Mouse (Mus musculus): ENCODE measurements around the gene Tex19.2. TPM values are rescaled to one million over a fixed set of nuclear protein-coding genes. Genes with fewer than 3 reads are reported as not detected.

Gene Tex19.2
- total RNA-seq (2015) (not detected in 2 replicates), total RNA-seq (2017) (not detected in 2 replicates)

- no peak for ATAC-seq (ENCODE audit: poor library complexity, severe bottlenecking)
Observed at GRCm38 (mm10) chr11:121118577-121118976, at the start of gene Tex19.2. TSS of gene Tex19.2 (minus strand) at chr11:121118677.

DNA sequence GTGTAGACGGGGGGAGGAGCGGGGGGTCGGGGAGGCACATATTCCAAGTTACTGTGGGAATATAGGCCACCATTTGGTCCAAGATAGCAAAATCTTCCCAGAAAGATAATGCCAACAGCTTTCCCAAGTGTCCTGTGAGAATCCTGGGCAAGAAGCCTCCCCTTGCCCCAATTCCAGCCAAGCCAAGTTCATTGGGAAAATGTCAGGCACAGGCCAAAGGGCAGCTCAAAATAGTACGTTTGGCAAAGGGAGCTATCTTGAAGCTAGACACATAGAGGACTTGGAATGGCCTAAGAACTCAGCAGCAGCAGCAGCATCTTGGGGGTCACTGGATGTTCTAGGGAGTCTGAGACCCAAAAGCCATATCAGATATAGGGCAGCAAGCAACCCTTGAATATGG, 45.3 kb upstream of the Tex19.2 start:
- ATAC-seq (ENCODE audit: poor library complexity, severe bottlenecking), result no peak

- ATAC-seq (ENCODE audit: poor library complexity, severe bottlenecking), result no peak
Observed at GRCm38 (mm10) chr11:121160636-121161346, 42.3 kb upstream of the Tex19.2 start.

- ATAC-seq (ENCODE audit: poor library complexity, severe bottlenecking), result no peak
Observed at GRCm38 (mm10) chr11:121159971-121160370, 41.5 kb upstream of the Tex19.2 start, which contains the start of gene Uts2r. TSS of gene Uts2r (plus strand) at chr11:121160271.

DNA sequence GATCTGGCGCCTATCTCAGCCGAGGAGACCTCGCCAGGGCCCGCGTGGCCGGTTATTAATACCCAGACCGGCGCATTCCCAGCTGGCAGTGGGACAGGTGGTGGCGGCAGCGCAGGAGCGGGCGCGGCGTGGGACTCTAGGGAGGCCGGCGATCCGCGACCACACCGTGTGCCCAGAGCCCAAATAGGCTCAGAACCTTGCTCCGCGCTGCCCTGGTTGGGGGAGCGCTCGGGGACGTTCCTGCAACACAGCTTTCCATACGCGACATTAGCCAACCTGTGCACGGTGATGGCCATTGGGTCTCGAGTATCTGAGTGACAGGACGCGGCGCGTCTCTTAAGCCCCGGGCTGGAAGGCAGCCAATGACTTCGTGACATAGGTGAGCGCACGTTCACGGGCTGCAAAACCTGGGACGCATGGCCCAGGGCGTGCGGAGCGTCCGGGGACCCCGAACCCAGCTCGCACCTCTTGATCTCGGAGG, 38.0 kb upstream of the Tex19.2 start:
- ATAC-seq (ENCODE audit: poor library complexity, severe bottlenecking), result no peak

DNA sequence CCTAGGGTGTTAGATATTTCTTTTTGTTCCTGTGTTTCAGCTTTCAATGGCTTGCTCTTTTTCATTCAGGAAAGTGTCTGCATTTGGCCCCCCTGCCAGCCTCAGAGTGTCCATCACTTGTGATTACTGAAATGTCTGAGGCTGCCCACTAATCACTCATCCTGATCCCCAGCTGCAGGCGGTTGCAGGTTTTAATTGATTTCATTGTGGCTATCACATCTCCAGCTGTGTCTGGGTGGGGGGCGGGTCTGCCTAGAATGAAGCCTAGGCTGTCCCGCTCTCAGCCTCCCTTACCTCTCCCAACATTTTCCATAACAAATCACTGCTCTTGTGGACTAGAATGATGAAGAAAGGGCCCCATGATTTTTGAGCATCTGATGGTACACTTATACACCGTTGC, 35.7 kb upstream of the Tex19.2 start:
- ATAC-seq (ENCODE audit: poor library complexity, severe bottlenecking), result no peak

GRCm38 (mm10) chr11:121148193-121148592, 29.7 kb upstream of the Tex19.2 start:
- ATAC-seq (ENCODE audit: poor library complexity, severe bottlenecking), result no peak

DNA sequence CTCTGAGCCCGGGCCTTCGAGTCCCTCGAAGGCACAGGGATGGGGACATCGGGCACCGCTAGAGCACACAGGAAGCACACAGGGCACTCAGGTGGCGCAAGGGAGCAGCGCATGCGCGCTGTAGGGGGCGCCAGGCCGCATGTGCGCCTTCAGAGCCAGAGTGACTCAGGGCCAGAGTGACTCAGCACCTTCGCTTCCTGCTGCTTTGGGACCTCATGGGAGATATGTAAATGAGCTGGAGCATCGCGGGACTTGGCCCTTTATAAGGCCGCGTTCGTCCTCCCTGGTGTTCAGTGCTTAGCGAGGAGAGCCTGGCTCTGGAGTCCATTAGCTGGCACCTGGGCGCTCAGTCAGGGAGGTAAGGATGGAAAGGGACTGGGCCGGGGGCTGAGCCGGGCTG, 27.4 kb upstream of the Tex19.2 start, which contains the start of gene Tex19.1:
Gene Tex19.1 (plus strand): TSS at position 279 of the 400 bp plus-strand sequence.
- ATAC-seq (ENCODE audit: poor library complexity, severe bottlenecking), result no peak

DNA sequence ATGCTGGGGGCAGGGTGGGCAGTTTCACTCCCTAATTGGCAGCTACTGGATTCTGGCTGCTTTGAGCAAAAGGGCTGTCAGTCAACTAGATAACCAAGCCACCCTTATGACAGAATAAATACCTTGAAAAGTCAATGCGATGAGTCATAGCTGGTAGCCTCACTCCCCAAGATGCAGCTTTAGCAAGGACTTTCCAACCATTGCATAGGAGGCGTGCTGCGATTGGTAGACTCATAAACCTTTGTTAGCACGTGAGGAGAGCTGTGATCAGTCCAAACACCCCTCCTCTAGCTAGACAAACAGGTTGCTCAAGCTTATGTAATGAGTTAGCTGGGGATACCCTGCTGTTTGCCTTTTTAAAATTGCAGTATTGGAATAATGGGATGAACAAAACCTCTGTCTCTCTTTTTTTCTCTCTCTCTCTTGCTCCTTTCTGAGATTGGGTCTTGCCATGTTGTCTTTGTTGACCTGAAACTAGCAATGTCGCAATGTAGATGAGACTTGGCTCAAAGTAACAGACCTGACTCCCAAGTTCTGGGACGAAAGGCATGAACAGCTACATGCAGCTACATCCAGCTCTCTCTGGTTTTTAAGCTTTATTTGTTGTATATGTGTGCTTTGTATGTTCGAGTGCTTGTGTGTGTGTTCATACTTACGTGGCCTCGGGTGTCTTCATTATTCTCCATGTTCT, 25.0 kb upstream of the Tex19.2 start:
- no peak for ATAC-seq (ENCODE audit: poor library complexity, severe bottlenecking)

GRCm38 (mm10) chr11:121138732-121139131, 20.3 kb upstream of the Tex19.2 start:
- no peak for ATAC-seq (ENCODE audit: poor library complexity, severe bottlenecking)

DNA sequence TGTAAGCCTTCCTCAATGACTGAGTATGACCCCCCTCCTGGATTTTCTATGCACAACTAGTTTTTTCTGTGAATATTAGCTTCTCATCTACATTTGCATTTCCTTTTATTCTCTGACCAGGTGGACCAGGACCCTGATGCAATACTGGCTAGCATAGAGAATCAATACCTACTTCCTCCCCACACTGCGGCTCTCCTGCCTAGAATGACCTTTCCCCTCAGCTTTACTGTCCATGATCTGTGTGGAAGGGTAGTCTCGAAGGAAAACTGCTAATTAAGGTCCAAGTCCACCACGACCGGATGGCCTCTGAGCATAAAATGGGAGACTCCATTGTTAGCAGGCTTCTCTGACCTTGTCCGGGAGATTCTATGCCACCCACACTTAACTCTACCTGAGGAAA, 19.2 kb upstream of the Tex19.2 start:
- ATAC-seq (ENCODE audit: poor library complexity, severe bottlenecking), result no peak

DNA sequence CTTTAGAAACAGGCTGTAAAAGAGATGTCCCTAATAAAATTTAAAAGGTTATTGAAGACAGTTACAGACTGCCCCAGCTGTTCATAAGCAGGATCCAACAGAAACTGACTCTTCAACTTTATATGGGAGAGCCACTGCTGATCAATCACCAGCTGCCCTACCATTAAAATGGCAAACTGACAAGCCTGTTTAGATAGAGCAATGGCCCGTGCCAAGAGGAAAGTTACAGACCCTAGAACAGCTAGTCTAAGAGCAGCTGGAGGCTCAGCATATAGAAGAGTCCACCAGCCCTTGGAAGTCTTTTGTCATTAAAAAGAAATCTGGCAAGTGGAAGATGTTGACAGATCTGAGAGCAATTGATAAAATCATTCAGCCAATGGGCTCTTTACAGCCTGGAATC, 16.1 kb upstream of the Tex19.2 start:
- no peak for ATAC-seq (ENCODE audit: poor library complexity, severe bottlenecking)

- no peak for ATAC-seq (ENCODE audit: poor library complexity, severe bottlenecking)
Observed at GRCm38 (mm10) chr11:121129616-121130015, 11.1 kb upstream of the Tex19.2 start.

GRCm38 (mm10) chr11:121127441-121127840, 9.0 kb upstream of the Tex19.2 start:
- no peak for ATAC-seq (ENCODE audit: poor library complexity, severe bottlenecking)

DNA sequence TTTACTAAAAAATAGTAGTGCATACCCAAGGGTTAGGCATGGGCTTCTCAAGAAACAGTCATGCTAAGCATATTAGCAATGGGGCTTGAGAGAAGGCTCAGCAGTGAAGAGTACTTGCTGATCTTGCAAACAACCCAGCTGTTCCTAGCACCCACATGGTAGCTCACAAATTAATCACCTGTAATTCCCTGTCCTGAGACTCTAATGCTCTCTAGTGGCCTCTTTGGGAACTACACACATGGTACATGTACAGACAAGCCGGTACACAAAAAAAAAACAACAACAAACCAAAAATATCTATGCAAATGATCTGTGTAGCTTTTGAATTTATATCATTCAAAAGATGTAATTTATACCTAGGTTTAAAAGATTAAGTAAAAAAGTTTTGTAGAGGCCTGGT, 7.9 kb upstream of the Tex19.2 start:
- no peak for ATAC-seq (ENCODE audit: poor library complexity, severe bottlenecking)

DNA sequence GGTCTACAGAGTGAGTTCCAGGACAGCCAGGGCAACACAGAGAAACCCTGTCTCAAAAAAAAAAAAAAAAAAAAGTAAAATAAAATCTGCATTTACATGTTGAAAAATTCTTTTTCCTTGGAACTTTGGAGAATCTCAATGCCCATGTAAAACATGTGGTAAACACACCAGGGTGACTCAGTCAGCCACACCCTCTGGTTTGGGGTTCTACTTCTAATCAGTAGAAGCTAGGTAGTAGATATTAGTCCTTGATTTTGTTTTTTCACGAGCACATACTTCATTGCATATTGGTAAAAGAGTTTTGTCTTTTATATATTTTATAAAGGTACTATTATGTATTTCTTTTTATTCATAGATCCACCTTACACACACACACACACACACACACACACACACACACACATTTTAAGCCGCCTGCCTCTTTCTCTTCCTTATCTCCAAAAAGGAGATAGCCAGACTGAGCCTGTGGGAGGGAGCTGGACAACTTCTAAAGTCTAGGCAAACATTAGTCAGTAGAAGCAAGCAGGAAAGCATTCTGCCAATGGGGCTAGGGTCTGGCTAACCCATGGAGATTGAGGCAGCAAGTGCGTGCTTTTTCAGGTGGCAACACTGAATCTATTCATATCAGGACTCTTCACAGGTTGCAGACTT, 7.2 kb upstream of the Tex19.2 start:
- no peak for ATAC-seq (ENCODE audit: poor library complexity, severe bottlenecking)

GRCm38 (mm10) chr11:121123438-121123837, 5.0 kb upstream of the Tex19.2 start:
- ATAC-seq (ENCODE audit: poor library complexity, severe bottlenecking), result no peak

GRCm38 (mm10) chr11:121122024-121122670, 3.7 kb upstream of the Tex19.2 start:
- ATAC-seq (ENCODE audit: poor library complexity, severe bottlenecking), result no peak

DNA sequence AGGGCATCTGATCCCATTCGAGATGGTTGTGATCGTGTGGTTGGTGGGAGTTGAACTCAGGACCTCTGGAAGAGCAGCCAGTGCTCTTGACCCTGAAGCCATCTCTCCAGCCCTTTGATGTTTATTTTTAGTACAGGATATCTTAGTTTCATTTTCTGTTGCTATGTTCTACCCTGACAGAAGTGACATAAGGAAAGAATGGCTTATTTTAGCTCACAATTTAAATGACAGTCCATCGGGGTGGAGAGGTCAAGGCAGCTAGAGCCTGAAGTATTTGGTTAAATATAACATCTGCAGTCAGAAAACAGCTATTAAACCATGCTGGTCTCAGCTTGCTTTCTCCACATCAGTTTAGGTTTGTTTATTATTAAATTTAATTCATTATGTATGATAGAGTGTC, 2.7 kb upstream of the Tex19.2 start:
- no peak for ATAC-seq (ENCODE audit: poor library complexity, severe bottlenecking)

GRCm38 (mm10) chr11:121118106-121118505, 371 bp downstream of the Tex19.2 start:
- ATAC-seq (ENCODE audit: poor library complexity, severe bottlenecking), result no peak
